Mouse (Mus musculus) large intestine, adult 2 months (tissue): Measurements from ENCODE around the gene Tbc1d24. TPM values are rescaled to one million over a fixed set of nuclear protein-coding genes. Genes with fewer than 3 reads are reported as not detected.
A peak's percentile ranks its signal among the peaks of the same experiment; 100 is the strongest.
"Not testable (repeated sequence)": the region's sequence is repeated elsewhere in the genome, so short reads cannot be mapped to it uniquely, and the experiment has no call there.

Source experiments
- DNase-seq: peaks from one replicate; pipeline ENCODE4 v3.0.0-alpha.2; 2012; ENCODE audit warnings: low read depth, low spot score
- WGBS: fragments of 180-500 bp; shearing (Covaris S2); methylation state at CpG from one replicate; pipeline ENCODE4 v1.1.7; 2018; 5-methylcytosine and 5-hydroxymethylcytosine counted together
- polyA plus RNA-seq: library from polyadenylated mRNA; depleted of rRNA; stranded (reverse); fragments of >200 nt; gene quantifications from 2 replicates; pipeline ENCODE4 v1.2.3, GENCODE M21; 2012

Tbc1d24 gene
- polyA plus RNA-seq, 1 experiment = 9.2 TPM

- 87% methylated on average over 3 of the region's 3 CpGs for WGBS
- no peak for DNase-seq
Measured at GRCm38 (mm10) chr17:24156394-24156793, 49.0 kb downstream of the Tbc1d24 start.

DNA sequence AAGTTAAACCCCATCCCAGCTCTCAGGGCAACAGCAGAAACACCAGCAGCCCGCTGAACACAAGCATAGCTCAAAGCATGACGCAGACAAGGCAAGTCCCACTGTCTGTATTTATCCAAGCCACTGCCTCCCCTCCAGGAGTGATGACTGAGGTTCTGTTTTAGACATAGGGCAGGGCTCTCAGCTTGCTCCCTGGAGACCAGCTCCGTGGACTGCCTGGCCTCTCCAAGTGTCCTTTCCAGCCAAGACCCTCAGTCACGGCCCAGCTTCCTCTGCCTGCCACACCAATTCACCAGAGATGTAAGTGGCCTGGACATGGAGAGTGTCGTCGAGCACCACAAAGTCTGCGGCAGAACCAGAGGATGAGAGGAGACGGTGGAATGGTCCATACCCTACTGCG lies 49.6 kb downstream of the Tbc1d24 start:
- 92% methylated on average over 9 of the region's 9 CpGs for WGBS

GRCm38 (mm10) chr17:24154463-24154862 lies 50.9 kb downstream of the Tbc1d24 start:
- DNase-seq = no peak
- 44% methylated on average over 3 of the region's 3 CpGs for WGBS

More for the DNA sequence above, 49.6 kb downstream of the Tbc1d24 start:
- DNase-seq = no peak

- WGBS = under 1% methylated on average over 26 of the region's 26 CpGs
- DNase-seq = no peak
Measured at GRCm38 (mm10) chr17:24151890-24152563, 53.3 kb downstream of the Tbc1d24 start.

- WGBS = 12% methylated on average over 7 of the region's 7 CpGs
- no peak for DNase-seq
Measured at GRCm38 (mm10) chr17:24151382-24151781, 54.0 kb downstream of the Tbc1d24 start.

GRCm38 (mm10) chr17:24150824-24151223 lies 54.5 kb downstream of the Tbc1d24 start, which contains the start of gene Pdpk1:
Pdpk1 (minus strand) TSS chr17:24150924.
- 89% methylated on average over 2 of the region's 2 CpGs for WGBS
- no peak for DNase-seq

DNA sequence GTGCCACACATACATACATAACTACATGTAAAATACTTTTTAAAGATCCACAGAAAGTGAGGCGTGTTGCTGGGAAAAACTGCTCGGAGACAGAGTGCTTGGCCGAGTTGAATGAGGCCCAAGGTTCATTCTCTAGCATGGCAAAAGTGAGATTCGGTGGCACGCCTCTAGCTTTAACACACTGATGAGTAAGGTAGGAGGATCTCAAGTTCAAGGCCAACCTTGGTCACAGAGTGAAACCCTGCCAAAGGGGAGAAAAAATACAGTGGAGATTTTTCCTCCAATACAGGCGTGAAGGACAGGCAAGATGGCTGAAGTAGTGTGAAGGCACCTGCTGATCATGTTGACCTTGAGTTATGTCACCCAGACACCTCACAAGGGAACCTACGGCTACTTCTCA lies 55.9 kb downstream of the Tbc1d24 start:
- no peak for DNase-seq
- 87% methylated on average over 7 of the region's 7 CpGs for WGBS

DNA sequence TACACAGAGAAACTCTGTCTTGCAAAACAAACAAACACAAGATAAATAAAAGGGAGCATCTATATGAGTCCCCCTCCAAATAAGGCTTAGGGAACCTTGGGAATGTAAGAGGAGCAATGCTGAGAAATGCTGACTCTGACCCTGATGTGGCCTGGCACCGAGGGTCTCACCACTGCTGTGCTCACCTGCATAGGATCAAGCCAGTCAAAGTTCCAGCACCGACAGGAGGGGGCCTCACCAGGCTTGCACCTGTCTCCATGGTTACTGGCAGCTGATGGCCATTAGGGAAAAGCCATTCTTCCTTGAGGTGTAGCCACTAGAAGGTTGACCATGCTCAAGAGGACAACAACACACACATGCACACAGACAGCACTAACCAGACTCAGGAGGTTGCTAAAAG lies 62.5 kb downstream of the Tbc1d24 start:
- WGBS = 33% methylated on average over 2 of the region's 2 CpGs
- DNase-seq = no peak

GRCm38 (mm10) chr17:24141425-24141920 lies 63.9 kb downstream of the Tbc1d24 start:
- DNase-seq = peak; percentile 93
- under 1% methylated on average over 51 of the region's 57 CpGs for WGBS

GRCm38 (mm10) chr17:24140845-24141424 lies 64.4 kb downstream of the Tbc1d24 start:
- WGBS = 2% methylated on average over 42 of the region's 43 CpGs
- DNase-seq = no peak

- no peak for DNase-seq
- WGBS = 50% methylated on average over 4 of the region's 4 CpGs
Measured at GRCm38 (mm10) chr17:24139968-24140367, 65.4 kb downstream of the Tbc1d24 start.

- 61% methylated on average over 3 of the region's 3 CpGs for WGBS
- no peak for DNase-seq
Measured at GRCm38 (mm10) chr17:24139256-24139655, 66.1 kb downstream of the Tbc1d24 start.

GRCm38 (mm10) chr17:24137226-24137880 lies 68.0 kb downstream of the Tbc1d24 start:
- DNase-seq = no peak
- WGBS = 58% methylated on average over 2 of the region's 2 CpGs

- DNase-seq = no peak
Measured at GRCm38 (mm10) chr17:24134062-24134461, 71.3 kb downstream of the Tbc1d24 start.

DNA sequence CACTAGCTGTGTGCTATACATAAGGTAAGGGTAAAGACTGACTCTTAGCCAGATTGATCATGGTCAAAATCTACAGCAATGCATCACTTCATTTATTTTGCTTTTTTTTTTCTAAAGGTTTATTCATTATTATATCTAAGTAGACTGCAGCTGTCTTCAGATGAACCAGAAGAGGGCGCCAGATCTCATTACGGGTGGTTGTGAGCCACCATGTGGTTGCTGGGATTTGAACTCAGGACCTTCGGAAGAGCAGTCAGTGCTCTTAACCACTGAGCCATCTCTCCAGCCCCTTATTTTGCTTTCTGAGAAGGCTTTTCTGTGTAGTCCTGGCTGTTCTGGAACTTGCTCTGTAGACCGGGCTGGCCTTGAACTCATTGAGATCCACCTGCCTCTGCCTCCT lies 72.4 kb downstream of the Tbc1d24 start:
- WGBS = 92% methylated on average over 4 of the region's 4 CpGs
- not testable (repeated sequence) for DNase-seq

DNA sequence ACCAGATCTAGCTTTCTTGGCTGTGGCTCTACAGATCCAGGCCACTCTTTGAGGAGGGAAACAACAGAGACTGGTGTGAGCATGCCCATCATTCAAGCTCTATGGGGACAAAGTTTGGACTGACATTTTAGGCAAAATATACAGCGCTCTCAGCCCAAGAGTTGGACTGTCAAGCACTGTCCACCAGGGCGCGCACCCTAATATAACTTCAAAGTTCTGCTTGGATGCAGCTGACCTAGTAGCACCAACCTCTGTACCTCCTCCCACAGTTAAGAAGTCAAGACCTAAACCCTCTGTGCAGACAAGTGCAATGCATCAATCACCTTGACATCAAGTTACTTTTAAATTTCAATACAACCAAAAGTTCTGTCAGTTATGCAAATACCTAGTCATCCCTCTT lies 73.8 kb downstream of the Tbc1d24 start:
- DNase-seq = no peak
- 92% methylated on average over 3 of the region's 3 CpGs for WGBS

DNA sequence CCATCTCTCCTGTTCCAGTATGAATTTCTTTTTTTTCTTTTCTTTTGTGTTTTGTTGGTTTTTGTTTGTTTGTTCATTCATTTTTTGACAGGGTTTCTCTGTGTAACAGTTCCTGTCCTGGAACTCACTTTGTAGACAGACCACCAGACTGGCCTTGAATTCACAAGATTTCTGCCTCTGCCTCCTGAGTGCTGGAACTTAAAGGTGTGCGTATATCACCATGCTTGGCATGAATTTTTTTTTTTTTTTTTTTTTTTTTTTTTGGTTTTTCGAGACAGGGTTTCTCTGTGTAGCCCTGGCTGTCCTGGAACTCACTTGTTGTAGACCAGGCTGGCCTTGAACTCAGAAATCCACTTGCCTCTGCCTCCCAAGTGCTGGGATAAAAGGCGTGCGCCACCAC lies 76.1 kb downstream of the Tbc1d24 start:
- 77% methylated on average over 4 of the region's 4 CpGs for WGBS
- DNase-seq = not testable (repeated sequence)

GRCm38 (mm10) chr17:24127592-24127991 lies 77.8 kb downstream of the Tbc1d24 start:
- no peak for DNase-seq
- WGBS = 46% methylated on average over 1 of the region's 1 CpGs

DNA sequence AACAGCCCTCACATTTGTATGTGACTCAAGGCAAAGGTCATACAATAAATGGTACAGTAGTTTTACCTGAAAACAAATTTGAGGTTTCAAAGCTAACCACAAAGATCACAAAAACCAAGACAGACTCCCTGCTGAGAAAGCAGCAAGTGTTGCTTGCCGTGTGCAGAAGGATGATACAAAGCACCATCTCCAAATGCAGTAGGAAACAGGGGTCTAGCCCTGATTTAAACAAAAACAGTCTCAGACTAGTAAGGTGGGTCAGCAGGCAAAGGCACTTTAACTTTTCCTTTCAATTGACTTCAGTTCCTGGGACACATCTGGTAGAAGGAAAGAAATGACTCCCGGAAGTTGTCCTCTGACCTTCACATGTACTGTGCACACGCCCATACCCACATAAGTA lies 78.6 kb downstream of the Tbc1d24 start:
- no peak for DNase-seq
- 30% methylated on average over 3 of the region's 3 CpGs for WGBS
